Mouse (Mus musculus) limb, embryonic 10.5 days (tissue): ENCODE measurements at regions not wholly inside any gene's neighbourhood (a gene's known extent, or its start where the extent isn't known, plus 50 kb on each side); places are given as distances from the start of the nearest gene placed in this dataset.

Experiments
- DNase-seq: peaks from one replicate; pipeline ENCODE4 v3.0.0-alpha.2; 2017; ENCODE audit warnings: low spot score
- H3K27ac ChIP-seq: fragments of 300-500 bp; sonication (generic); 2 replicates; pipeline ENCODE4 v1.5.1; 2016; ENCODE audit warnings: mild to moderate bottlenecking
- H3K27me3 ChIP-seq: fragments of 300-500 bp; sonication (generic); 2 replicates; pipeline ENCODE4 v1.6.1; 2016; ENCODE audit warnings: low read depth, mild to moderate bottlenecking; ENCODE audit not compliant: poor library complexity, severe bottlenecking
- H3K36me3 ChIP-seq: fragments of 300-500 bp; sonication (generic); 2 replicates; pipeline ENCODE4 v1.6.1; 2016; ENCODE audit warnings: mild to moderate bottlenecking, moderate library complexity
- H3K4me1 ChIP-seq: fragments of 300-500 bp; sonication (generic); 2 replicates; pipeline ENCODE4 v1.6.1; 2016
- H3K4me3 ChIP-seq: fragments of 300-500 bp; sonication (generic); 2 replicates; pipeline ENCODE4 v1.5.1; 2016; ENCODE audit warnings: mild to moderate bottlenecking, moderate library complexity
- H3K9me3 ChIP-seq: fragments of 300-500 bp; sonication (generic); replicated peaks from 2 replicates; pipeline ENCODE4 v1.6.1; 2016; ENCODE audit warnings: mild to moderate bottlenecking
- WGBS: fragments of 180-500 bp; shearing (Covaris S2); methylation state at CpG from one replicate; pipeline ENCODE4 v1.1.7; 2016; 5-methylcytosine and 5-hydroxymethylcytosine counted together

DNA sequence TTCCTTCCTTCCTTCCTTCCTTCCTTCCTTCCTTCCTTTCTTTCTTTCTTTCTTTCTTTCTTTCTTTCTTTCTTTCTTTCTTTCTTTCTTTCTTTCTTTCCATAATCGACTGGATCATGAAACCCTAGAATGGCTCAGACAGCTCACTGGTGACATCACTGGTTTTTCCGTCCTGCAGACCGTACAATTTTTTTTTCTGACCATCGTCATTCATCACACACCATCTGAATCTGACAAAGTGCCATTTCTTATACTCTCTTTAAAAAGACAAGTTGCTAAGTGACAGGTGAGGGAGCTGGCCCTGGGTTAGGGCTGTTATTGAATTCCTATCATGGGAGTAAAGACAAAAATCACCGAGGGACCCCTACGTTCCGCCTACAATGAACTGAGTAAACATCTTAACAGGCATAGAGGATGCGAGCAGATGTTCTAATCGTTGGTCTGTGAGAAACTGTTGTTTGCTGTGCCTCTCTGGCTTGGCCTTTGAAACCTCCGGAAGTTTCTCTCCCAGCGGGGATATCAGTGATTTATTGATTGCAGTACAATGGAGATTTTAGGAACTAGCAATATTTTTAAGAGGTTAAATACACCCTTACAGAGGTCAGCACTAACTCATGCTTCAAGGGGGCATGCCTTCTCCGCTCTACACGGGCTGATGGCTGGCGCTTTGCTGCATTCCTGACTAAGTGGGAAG lies 192.6 kb upstream of the Gm5148 start:
- Histone ChIP-seq H3K36me3 (no peaks in the 10 kb centered on the region), H3K27me3 (0 out of 2 replicates have a peak, but pooled peaks cover 3% of the 10 kb centered on the region), H3K9me3 (no peaks in the 10 kb centered on the region), H3K4me1 (peaks cover 26% of the 10 kb centered on the region), H3K4me3 (no peak overlapping the region), H3K27ac (peak overlapping the region; percentile 47; the same call in 1 of the 2 replicates)
- DNase-seq = peak; percentile 56
- 23% methylated on average over 14 of the region's 14 CpGs for WGBS

DNA sequence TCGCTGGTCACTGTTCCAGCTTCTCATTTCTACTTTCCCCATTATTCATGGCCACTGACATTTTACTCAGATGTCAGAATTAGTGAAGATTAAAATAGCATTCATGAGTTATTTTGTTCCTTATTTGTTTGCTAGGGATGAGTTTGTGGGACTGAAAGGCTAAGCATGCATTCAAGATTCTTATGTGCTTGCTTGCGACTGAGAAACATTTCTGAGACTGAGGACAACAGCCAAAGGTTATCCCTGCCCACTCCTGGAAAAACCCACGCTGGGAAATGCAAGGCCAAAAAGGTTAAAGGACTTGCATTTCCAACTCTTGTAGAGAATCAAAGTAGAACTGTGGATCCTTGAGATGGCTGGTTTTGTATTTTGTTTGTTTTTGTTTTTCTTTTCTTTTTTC lies 192.0 kb upstream of the Gm5148 start:
- DNase-seq = no peak
- H3K9me3 ChIP-seq = no peaks in the 10 kb centered on the region
- 66% methylated on average over 3 of the region's 3 CpGs for WGBS
- H3K27ac ChIP-seq = no peak overlapping the region
- peaks cover 26% of the 10 kb centered on the region for H3K4me1 ChIP-seq
- no peak overlapping the region for H3K4me3 ChIP-seq
- no peaks in the 10 kb centered on the region for H3K36me3 ChIP-seq
- 0 out of 2 replicates have a peak, but pooled peaks cover under 1% of the 10 kb centered on the region for H3K27me3 ChIP-seq

DNA sequence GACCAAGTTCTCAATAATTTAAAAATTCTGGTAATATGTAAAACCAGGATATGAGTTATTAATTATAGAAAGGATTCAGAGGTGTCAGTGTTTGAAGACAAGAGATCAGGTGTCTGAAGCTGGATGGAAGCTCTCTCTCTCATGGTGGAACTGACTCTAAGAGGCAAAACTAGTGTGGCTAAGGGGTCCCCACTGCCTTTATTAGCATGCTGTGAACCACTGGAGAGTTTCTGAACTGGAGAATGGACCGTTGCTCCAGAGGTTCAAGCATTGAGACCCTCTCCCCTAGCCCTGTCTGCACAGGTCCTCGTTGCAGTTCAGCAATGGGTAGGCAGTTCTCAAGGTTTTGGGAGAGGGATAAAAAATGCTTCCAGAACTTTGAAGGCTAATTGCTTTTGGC lies 191.4 kb upstream of the Gm5148 start:
- H3K9me3 ChIP-seq = no peaks in the 10 kb centered on the region
- 65% methylated on average over 2 of the region's 2 CpGs for WGBS
- no peaks in the 10 kb centered on the region for H3K27me3 ChIP-seq
- no peak for DNase-seq
- H3K27ac ChIP-seq = no peak overlapping the region
- no peak overlapping the region for H3K4me3 ChIP-seq
- no peaks in the 10 kb centered on the region for H3K36me3 ChIP-seq
- peaks cover 22% of the 10 kb centered on the region for H3K4me1 ChIP-seq

DNA sequence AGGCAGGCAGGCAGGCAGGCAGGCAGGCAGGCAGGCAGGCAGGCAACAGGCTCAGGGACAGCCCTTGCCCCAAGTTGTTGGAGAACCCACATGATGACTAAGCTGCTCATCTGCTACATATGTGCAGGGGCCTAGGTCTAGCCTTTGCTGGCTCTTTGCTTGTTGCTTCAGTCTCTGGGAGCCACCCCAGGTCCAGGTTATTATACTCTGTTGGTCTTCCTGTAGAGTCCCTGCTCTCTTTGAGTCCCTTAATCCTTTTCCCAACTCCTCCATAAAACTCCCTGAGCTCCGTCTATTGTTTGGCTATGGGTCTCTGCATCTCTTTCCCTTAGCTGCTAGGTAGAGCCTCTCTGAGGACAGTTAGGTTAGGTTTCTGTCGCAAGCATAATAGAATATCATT lies 189.8 kb upstream of the Gm5148 start:
- no peak overlapping the region for H3K27ac ChIP-seq
- no peaks in the 10 kb centered on the region for H3K27me3 ChIP-seq
- H3K4me3 ChIP-seq = no peak overlapping the region
- peaks cover 19% of the 10 kb centered on the region for H3K4me1 ChIP-seq
- WGBS = 97% methylated on average over 2 of the region's 2 CpGs
- DNase-seq = no peak
- no peaks in the 10 kb centered on the region for H3K9me3 ChIP-seq
- no peaks in the 10 kb centered on the region for H3K36me3 ChIP-seq

DNA sequence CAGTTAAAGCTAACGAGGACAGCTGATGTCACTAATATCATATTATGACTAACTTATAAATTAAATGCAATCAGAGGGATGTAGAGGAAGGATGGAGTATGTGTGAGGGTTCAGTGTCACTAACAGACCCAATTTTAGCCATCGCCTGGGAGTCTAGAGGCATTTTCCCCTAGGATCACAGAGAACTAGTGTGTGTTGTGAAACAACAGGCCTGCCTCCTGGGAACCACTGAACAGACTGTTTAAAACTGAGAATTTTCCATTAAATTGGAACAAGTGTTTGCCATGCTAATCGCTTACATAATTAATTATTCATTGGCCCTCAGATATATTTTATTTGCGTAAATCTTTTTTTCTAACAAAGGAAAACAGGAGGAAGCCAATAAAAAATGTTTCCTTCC lies 185.5 kb upstream of the Gm5148 start:
- Histone ChIP-seq H3K4me1 (peaks cover 27% of the 10 kb centered on the region), H3K27ac (no peak overlapping the region), H3K27me3 (no peaks in the 10 kb centered on the region), H3K9me3 (no peaks in the 10 kb centered on the region), H3K36me3 (no peaks in the 10 kb centered on the region), H3K4me3 (no peak overlapping the region)
- no peak for DNase-seq
- 96% methylated on average over 4 of the region's 4 CpGs for WGBS

DNA sequence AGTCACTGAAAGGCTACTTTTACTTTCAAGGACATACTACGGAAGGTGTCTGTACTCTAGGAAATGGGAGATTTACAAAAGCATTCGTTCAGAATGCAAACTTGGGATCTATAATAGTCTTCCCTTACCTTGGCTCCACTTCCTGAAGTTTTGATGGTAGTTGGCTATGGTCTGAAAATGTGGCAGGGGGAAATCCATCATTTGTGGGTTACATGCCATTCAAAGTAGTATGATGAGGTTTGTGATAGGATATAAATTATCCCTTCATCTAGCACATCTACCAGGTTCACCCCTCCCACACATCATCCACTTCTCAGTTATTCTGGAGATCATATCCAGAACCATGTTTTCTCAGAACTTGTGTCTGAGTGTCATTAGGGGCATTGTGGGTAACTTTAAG lies 184.7 kb upstream of the Gm5148 start:
- Histone ChIP-seq H3K27me3 (no peaks in the 10 kb centered on the region), H3K36me3 (no peaks in the 10 kb centered on the region), H3K4me1 (peaks cover 27% of the 10 kb centered on the region), H3K27ac (no peak overlapping the region), H3K9me3 (no peaks in the 10 kb centered on the region), H3K4me3 (no peak overlapping the region)
- DNase-seq = no peak
- 93% methylated on average over 2 of the region's 2 CpGs for WGBS

DNA sequence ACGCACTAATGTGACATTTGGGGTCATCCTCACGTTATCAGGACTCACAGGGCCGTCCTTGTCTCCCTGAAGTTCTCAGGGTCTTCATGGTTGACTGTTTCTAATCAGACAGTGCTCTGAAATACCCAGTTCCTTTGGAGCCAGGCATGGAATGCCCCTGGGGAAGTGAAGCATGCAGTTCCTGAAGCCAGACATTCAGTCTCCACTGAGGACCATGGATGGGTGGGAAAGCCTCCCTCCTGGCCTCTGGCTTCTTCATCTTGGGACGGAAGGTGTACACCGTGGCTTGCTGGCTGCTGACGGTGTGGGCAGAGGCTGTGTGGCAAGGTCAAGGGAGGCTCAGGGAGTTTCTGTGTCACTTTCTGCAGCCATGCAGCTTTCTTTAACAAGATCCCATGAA lies 184.2 kb upstream of the Gm5148 start:
- Histone ChIP-seq H3K36me3 (no peaks in the 10 kb centered on the region), H3K27me3 (no peaks in the 10 kb centered on the region), H3K27ac (peak overlapping the region; percentile 42), H3K9me3 (no peaks in the 10 kb centered on the region), H3K4me3 (no peak overlapping the region), H3K4me1 (peaks cover 31% of the 10 kb centered on the region)
- 69% methylated on average over 6 of the region's 6 CpGs for WGBS
- DNase-seq = no peak

DNA sequence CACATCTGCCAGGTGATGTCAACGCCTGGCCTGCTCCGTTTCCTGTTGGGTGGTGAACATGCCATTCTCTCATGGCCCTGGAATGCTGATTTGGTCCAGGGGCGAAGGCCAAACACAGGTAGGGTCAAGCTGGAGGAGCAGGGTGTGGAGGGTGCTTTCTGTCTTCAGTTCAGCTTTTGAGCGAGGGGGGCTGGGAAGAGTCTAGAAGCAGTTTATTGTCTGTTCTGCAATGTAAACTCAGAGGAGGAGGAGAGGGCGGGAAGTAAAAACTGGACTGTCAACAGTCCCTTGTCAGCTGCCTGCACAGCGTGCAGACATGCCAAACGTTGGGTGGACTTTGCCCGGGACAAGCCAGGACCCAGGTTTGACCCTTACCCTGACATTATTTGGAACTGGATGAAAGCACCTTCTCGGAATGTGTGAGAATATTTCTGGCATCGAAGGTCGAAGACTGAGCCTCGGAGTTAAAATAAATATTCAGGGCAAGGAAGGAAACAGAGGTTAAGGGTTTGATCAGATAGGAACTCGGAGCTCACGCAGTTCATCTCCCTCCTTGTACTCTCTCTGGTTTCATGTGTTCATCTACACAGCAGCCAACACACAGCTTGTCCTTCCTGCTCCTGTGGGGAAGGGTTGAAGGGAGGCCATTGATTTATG lies 183.3 kb upstream of the Gm5148 start:
- DNase-seq = peak; percentile 48
- Histone ChIP-seq H3K27ac (peak overlapping the region; percentile 84), H3K9me3 (no peaks in the 10 kb centered on the region), H3K4me1 (peaks cover 36% of the 10 kb centered on the region), H3K36me3 (no peaks in the 10 kb centered on the region), H3K27me3 (no peaks in the 10 kb centered on the region), H3K4me3 (no peak overlapping the region)
- 27% methylated on average over 14 of the region's 14 CpGs for WGBS

DNA sequence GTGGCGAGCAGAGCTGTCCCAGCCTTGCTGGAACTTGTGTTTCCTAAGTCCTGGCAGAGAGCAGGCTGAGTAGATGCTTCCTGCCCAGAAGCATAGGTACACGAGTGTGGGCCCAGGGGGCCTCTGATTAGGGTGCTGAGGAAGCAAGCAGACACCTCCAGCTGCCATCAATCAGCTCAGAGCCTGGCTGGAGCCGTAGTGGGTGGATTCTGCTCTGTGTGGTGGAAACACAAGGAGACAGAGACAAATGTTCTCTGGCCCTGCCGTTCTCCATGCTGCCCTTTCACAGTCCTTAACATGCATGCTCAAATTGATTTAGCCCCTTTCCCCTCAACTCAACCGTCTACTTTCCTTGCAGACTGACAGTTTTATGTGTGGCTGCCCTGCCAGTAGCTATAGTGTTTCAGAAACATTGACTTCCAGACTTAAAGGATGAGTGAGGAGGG lies 182.5 kb upstream of the Gm5148 start:
- DNase-seq = peak; percentile 61
- Histone ChIP-seq H3K4me1 (peaks cover 36% of the 10 kb centered on the region), H3K36me3 (no peaks in the 10 kb centered on the region), H3K27me3 (no peaks in the 10 kb centered on the region), H3K9me3 (no peaks in the 10 kb centered on the region), H3K4me3 (peak overlapping the region; percentile 0; the same call in 1 of the 2 replicates), H3K27ac (peak overlapping the region; percentile 84)
- 10% methylated on average over 5 of the region's 5 CpGs for WGBS

DNA sequence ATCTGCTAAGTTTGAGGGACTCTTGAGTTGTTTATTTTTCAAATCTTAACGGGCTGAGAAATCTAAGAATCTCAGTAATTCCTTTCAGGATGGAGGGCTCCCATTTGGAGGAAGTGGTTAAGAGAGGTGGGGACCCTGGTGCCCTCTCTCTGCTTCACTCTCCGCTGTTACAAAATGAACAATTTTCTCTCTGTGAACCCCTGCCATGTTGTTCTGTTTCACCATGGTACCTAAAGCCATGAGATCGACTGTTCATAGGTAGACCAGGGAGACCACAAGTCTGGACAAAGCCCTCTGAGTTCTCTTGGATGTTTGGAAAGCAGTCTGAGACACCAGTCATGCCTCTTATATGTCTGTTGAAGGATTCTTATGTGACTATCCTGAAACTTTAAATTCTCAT lies 179.9 kb upstream of the Gm5148 start:
- Histone ChIP-seq H3K36me3 (no peaks in the 10 kb centered on the region), H3K27me3 (no peaks in the 10 kb centered on the region), H3K27ac (no peak overlapping the region), H3K4me3 (no peak overlapping the region), H3K4me1 (peaks cover 36% of the 10 kb centered on the region), H3K9me3 (no peaks in the 10 kb centered on the region)
- DNase-seq = no peak
- WGBS = 77% methylated on average over 3 of the region's 3 CpGs

DNA sequence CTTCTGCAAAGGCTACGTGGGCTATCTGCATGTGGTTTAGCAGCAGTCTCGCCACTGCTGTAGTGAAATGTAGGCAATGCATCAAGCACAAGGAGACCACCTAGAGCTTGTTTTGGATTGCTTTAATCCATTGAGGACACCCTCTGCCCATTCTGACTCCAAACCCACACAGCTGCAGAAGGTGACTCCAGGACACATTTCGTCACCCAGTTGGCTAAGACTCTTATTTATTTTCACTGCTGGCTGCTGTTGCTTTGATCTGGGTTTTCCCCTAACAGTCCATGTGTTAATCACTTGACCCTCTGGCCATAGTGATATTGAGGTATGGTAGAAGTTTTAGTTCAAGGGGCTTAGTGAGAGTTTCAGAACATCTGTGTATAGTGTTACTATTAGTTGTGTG lies 179.2 kb upstream of the Gm5148 start:
- 60% methylated on average over 3 of the region's 3 CpGs for WGBS
- no peaks in the 10 kb centered on the region for H3K36me3 ChIP-seq
- no peaks in the 10 kb centered on the region for H3K27me3 ChIP-seq
- DNase-seq = no peak
- H3K4me3 ChIP-seq = no peak overlapping the region
- peaks cover 37% of the 10 kb centered on the region for H3K4me1 ChIP-seq
- no peaks in the 10 kb centered on the region for H3K9me3 ChIP-seq
- H3K27ac ChIP-seq = 0 out of 2 replicates have a peak overlapping the region, but pooled peaks have one; percentile 8

DNA sequence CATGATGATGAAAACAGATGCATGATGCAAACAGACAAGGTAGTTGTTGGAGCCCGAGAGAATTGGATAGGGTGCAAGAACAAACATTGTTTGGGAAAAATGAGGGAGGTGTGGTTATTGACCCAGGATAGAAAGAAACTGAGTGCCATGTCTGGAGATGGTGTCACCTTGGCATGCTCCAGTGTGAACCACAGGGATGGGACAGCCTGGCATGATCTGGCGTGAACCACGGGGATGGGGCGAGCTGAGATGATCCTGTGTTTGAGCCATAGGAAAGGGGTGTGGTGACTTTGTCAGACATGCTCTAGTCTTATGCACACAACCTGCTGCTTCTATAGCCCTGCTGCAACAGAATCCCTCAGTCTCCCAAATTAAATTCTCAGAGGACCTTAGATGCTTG lies 178.7 kb upstream of the Gm5148 start:
- 0 out of 2 replicates have a peak overlapping the region, but pooled peaks have one; percentile 8 for H3K27ac ChIP-seq
- peak; percentile 21 for DNase-seq

DNA sequence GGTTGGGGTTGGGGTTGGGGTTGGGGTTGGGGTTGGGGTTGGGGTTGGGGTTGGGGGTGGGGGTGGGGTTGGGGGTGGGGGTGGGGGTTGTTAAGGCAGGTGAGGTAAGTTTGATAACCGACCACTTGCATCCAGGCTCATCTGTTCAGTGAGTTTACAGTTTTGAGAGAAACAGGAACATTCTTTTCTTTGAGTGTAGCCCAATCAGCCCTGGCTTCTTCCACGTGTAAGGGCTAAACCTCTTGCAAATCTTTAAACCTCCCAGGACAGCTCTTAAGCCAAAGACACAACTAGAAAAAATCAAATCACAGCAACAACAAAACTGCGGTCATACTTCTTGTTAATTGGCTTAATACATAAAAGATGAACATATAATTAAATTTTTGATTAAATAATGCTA lies 173.1 kb upstream of the Gm5148 start:
- DNase-seq = no peak
- WGBS = 35% methylated on average over 3 of the region's 3 CpGs
- Histone ChIP-seq H3K27me3 (no peaks in the 10 kb centered on the region), H3K27ac (peak overlapping the region; percentile 85), H3K9me3 (no peaks in the 10 kb centered on the region), H3K36me3 (no peaks in the 10 kb centered on the region), H3K4me1 (peaks cover 43% of the 10 kb centered on the region), H3K4me3 (peak overlapping the region; percentile 37)

More for the DNA sequence above, 178.7 kb upstream of the Gm5148 start:
- Histone ChIP-seq H3K9me3 (no peaks in the 10 kb centered on the region), H3K4me1 (peaks cover 38% of the 10 kb centered on the region), H3K27me3 (no peaks in the 10 kb centered on the region), H3K36me3 (no peaks in the 10 kb centered on the region), H3K4me3 (no peak overlapping the region)
- WGBS = 91% methylated on average over 4 of the region's 4 CpGs
